In the genomic region with DNA sequence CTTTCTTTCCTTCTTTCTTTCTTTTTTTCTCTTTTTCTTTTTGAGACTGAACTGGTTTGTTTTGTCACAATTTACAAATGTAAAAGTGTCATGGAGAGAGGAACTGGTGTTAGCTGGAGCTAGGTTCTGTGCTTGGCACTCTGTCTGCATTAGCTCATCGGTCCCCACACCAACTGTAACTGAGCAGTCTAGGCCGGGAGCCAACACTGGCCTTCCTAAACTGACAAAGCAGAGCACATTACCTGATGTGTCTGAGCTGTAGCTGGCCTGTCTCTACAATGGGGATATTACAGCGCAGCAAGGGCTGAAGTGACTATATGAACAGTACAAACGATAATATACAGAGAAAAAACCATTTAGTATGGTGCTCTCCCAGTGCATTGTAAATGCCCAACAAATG, we compare ENCODE assay signal across 17 mouse cellular contexts. TPM values are rescaled to one million over a fixed set of nuclear protein-coding genes. Genes with fewer than 3 reads are reported as not detected.
DNase-seq lines count a peak whose midpoint lies in the region; ATAC-seq and TF ChIP-seq lines count a peak whose summit lies in the region.
"Had no signal": no experiment of that assay in that cellular context is flagged by ENCODE, and none has a peak within 500 bp of the region (broad histone marks: within the 10 kb centered on the region; RNA-seq: fewer than 3 reads in every experiment).

No protein-coding gene starts in this region.

- no peaks in the 10 kb centered on the region for H3K79me2 ChIP-seq in MEL (ENCODE audit: control insufficient read depth, insufficient read depth, low read length, poor library complexity)

- no peak for TF ChIP-seq POLR2A in MEL (IDR thresholded peaks at IDR 0.05; ENCODE audit: control insufficient read depth in 1 of 2, insufficient read depth in 1 of 2, low read depth in 1 of 2, low read length in 2 of 2, poor library complexity in 1 of 2)

- no peak for TF ChIP-seq CTCF in hindbrain, postnatal 0 days (IDR thresholded peaks at IDR 0.05; ENCODE audit: low read depth)
- TF ChIP-seq CTCF in MEL (IDR thresholded peaks at IDR 0.05 in 2 of 3, conservative IDR thresholded peaks at IDR 0.05 in 1 of 3; ENCODE audit: control insufficient read depth in 1 of 3, insufficient read depth in 1 of 3, low read depth in 2 of 3, low read length in 3 of 3, poor library complexity in 1 of 3, severe bottlenecking in 1 of 3): no peak

- peak; percentile 59 for DNase-seq in hindbrain, postnatal 0 days (ENCODE audit: low spot score)
- DNase-seq in MEL (ENCODE audit: low read depth, low spot score) (peak; percentile 28), adipocyte (ENCODE audit: low spot score) (peak; percentile 67)
- peak; percentile 93 for DNase-seq in cerebellum, adult 9-11 months
- no peak for DNase-seq in spleen, postnatal 10 days (ENCODE audit: low spot score in 2 of 2)
- DNase-seq in B cell, adult 2 months: no peak
- DNase-seq: kidney, adult 18-20 months; kidney, postnatal 4 days; lung, postnatal 36 days; midbrain, embryonic 14.5 days; thymus, postnatal 36 days had no signal

- H3K27ac ChIP-seq in hindbrain, postnatal 0 days: no peak overlapping the region
- no peak overlapping the region for H3K27ac ChIP-seq in hindbrain, embryonic 16.5 days (ENCODE audit: low read depth, low read length)
- no peak overlapping the region for H3K27ac ChIP-seq in MEL (ENCODE audit: control insufficient read depth, low read depth, low read length)
- H3K27ac ChIP-seq in forebrain, embryonic 12.5 days: no peak overlapping the region
- H3K27ac ChIP-seq: forebrain, embryonic 15.5 days; heart, embryonic 15.5 days; liver, embryonic 15.5 days had no signal

- H3K36me3 ChIP-seq in hindbrain, postnatal 0 days (ENCODE audit: insufficient read depth, low read length): no peaks in the 10 kb centered on the region
- H3K36me3 ChIP-seq in hindbrain, embryonic 16.5 days (ENCODE audit: control insufficient read depth, insufficient read depth, low read length): no peaks in the 10 kb centered on the region
- no peaks in the 10 kb centered on the region for H3K36me3 ChIP-seq in MEL (ENCODE audit: control insufficient read depth in 1 of 2, insufficient read depth in 2 of 2, low read length in 2 of 2)
- H3K36me3 ChIP-seq in forebrain, embryonic 12.5 days (replicated peaks): no peaks in the 10 kb centered on the region
- H3K36me3 ChIP-seq: heart, embryonic 15.5 days; liver, embryonic 15.5 days had no signal

- H3K4me3 ChIP-seq in hindbrain, postnatal 0 days (ENCODE audit: low read length): no peak overlapping the region
- no peak overlapping the region for H3K4me3 ChIP-seq in hindbrain, embryonic 16.5 days (ENCODE audit: low read length)
- no peak overlapping the region for H3K4me3 ChIP-seq in MEL (ENCODE audit: control insufficient read depth in 1 of 2, insufficient read depth in 1 of 2, low read depth in 2 of 2, low read length in 2 of 2)
- no peak overlapping the region for H3K4me3 ChIP-seq in forebrain, embryonic 12.5 days (replicated peaks)
- H3K4me3 ChIP-seq: forebrain, embryonic 15.5 days; heart, embryonic 15.5 days; liver, embryonic 15.5 days had no signal

- ATAC-seq in hindbrain, postnatal 0 days: no peak
- no peak for ATAC-seq in hindbrain, embryonic 16.5 days
- ATAC-seq in forebrain, embryonic 12.5 days (ENCODE audit: low FRiP score): no peak
- ATAC-seq: CD4-positive, CD25-positive, alpha-beta regulatory T cell, adult 4 months; forebrain, embryonic 15.5 days had no signal

- H3K4me1 ChIP-seq in hindbrain, postnatal 0 days (ENCODE audit: insufficient read depth, low read length): peaks cover 20% of the 10 kb centered on the region
- H3K4me1 ChIP-seq in hindbrain, embryonic 16.5 days (ENCODE audit: control insufficient read depth, insufficient read depth, low read depth, low read length): peaks cover 28% of the 10 kb centered on the region
- no peaks in the 10 kb centered on the region for H3K4me1 ChIP-seq in MEL (ENCODE audit: control insufficient read depth in 1 of 2, insufficient read depth in 2 of 2, low read length in 2 of 2)
- H3K4me1 ChIP-seq in forebrain, embryonic 12.5 days: peaks cover 42% of the 10 kb centered on the region

- H3K9ac ChIP-seq in hindbrain, postnatal 0 days (replicated peaks; ENCODE audit: low read length): no peak overlapping the region
- H3K9ac ChIP-seq in hindbrain, embryonic 16.5 days (ENCODE audit: low read depth, low read length): no peak overlapping the region
- no peak overlapping the region for H3K9ac ChIP-seq in MEL (ENCODE audit: control insufficient read depth, low read depth, low read length, poor library complexity, severe bottlenecking)
- no peak overlapping the region for H3K9ac ChIP-seq in forebrain, embryonic 12.5 days
- H3K9ac ChIP-seq: forebrain, embryonic 15.5 days; heart, embryonic 15.5 days; liver, embryonic 15.5 days had no signal

- no peaks in the 10 kb centered on the region for H3K9me3 ChIP-seq in hindbrain, postnatal 0 days (ENCODE audit: low read length)
- no peaks in the 10 kb centered on the region for H3K9me3 ChIP-seq in hindbrain, embryonic 16.5 days (ENCODE audit: control insufficient read depth, low read length)
- no peaks in the 10 kb centered on the region for H3K9me3 ChIP-seq in MEL (replicated peaks; ENCODE audit: insufficient read depth, low read length)
- no peaks in the 10 kb centered on the region for H3K9me3 ChIP-seq in forebrain, embryonic 12.5 days
- H3K9me3 ChIP-seq: forebrain, embryonic 15.5 days; heart, embryonic 15.5 days; liver, embryonic 15.5 days had no signal

- H3K27me3 ChIP-seq in hindbrain, postnatal 0 days (ENCODE audit: insufficient read depth, low read length): no peaks in the 10 kb centered on the region
- H3K27me3 ChIP-seq in hindbrain, embryonic 16.5 days (replicated peaks; ENCODE audit: control insufficient read depth, insufficient read depth, low read length): no peaks in the 10 kb centered on the region
- H3K27me3 ChIP-seq in MEL (ENCODE audit: control insufficient read depth in 1 of 2, insufficient read depth in 2 of 2, low read length in 2 of 2): peaks cover 0 to 4% of the 10 kb centered on the region in 2 experiments; a peak in 1 of 4 replicates
- peaks cover 46% of the 10 kb centered on the region for H3K27me3 ChIP-seq in forebrain, embryonic 12.5 days

- no peak overlapping the region for H3K4me2 ChIP-seq in hindbrain, postnatal 0 days (ENCODE audit: low read depth, low read length)
- H3K4me2 ChIP-seq in hindbrain, embryonic 16.5 days (ENCODE audit: low read length): no peak overlapping the region
- H3K4me2 ChIP-seq in forebrain, embryonic 12.5 days: no peak overlapping the region
- H3K4me2 ChIP-seq: forebrain, embryonic 15.5 days; heart, embryonic 15.5 days; liver, embryonic 15.5 days had no signal

- WGBS in hindbrain, postnatal 0 days: 60% methylated on average over 4 of the region's 4 CpGs
- WGBS in hindbrain, embryonic 16.5 days: 65% methylated on average over 4 of the region's 4 CpGs
- WGBS in forebrain, embryonic 12.5 days: 82% methylated on average over 4 of the region's 4 CpGs

- TF ChIP-seq RAD21 in MEL (IDR thresholded peaks at IDR 0.05; ENCODE audit: low read depth, low read length): no peak

- no peak for TF ChIP-seq EP300 in MEL (IDR thresholded peaks at IDR 0.05; ENCODE audit: low read depth in 1 of 2, low read length in 2 of 2)

TF ChIP-seq in MEL, 35 proteins besides CTCF, POLR2A, EP300 and RAD21 (continues in another document):
- TF ChIP-seq MAZ (IDR thresholded peaks at IDR 0.05; ENCODE audit: low read depth, low read length) (no peak), RCOR1 (IDR thresholded peaks at IDR 0.05; ENCODE audit: low read depth, low read length) (no peak), ETS1 (IDR thresholded peaks at IDR 0.05; ENCODE audit: low read depth, low read length) (no peak), CHD1 (IDR thresholded peaks at IDR 0.05; ENCODE audit: low read depth, low read length) (no peak), ZMIZ1 (IDR thresholded peaks at IDR 0.05; ENCODE audit: low read depth, low read length) (no peak), GATA1 (IDR thresholded peaks at IDR 0.05; ENCODE audit: low read depth, low read length) (no peak)

RNA-seq across cellular contexts. Expression of a gene that starts 2.1 kb away (rescaled TPM):
- total RNA-seq in hindbrain, postnatal 0 days (2014; rRNA removed): 124 and 126 TPM in 2 replicates
- polyA plus RNA-seq in hindbrain, postnatal 0 days (2015; fragmentation: Nextera tagmentation; extraction: Ambion mirVana): 28.3 and 29.4 TPM in 2 replicates
- 31.8 and 32.3 TPM in 2 replicates for polyA plus RNA-seq in hindbrain, embryonic 16.5 days (2015; fragmentation: Nextera tagmentation; extraction: Ambion mirVana)
- not detected in 2 replicates for total RNA-seq in MEL (2012; rRNA removed)
- polyA plus RNA-seq in MEL (2012; ENCODE audit: insufficient read depth in 1 of 2, insufficient read length in 2 of 2, low read depth in 1 of 2, low replicate concordance in 2 of 2, missing spikeins in 1 of 2): not detected
- 9.0 and 9.4 TPM in 2 replicates for polyA plus RNA-seq in forebrain, embryonic 12.5 days (2016; fragmentation: Nextera tagmentation; extraction: Ambion mirVana)
- polyA plus RNA-seq: CD4-positive, CD25-positive, alpha-beta regulatory T cell, adult 4 months had no signal

RNA-seq across cellular contexts. Expression of a gene that starts 12.5 kb away (rescaled TPM):
- 5.7 and 6.5 TPM in 2 replicates for total RNA-seq in hindbrain, postnatal 0 days (2014; rRNA removed)
- 5.9 and 6.1 TPM in 2 replicates for polyA plus RNA-seq in hindbrain, postnatal 0 days (2015; fragmentation: Nextera tagmentation; extraction: Ambion mirVana)
- 6.9 and 7.7 TPM in 2 replicates for polyA plus RNA-seq in hindbrain, embryonic 16.5 days (2015; fragmentation: Nextera tagmentation; extraction: Ambion mirVana)
- total RNA-seq in MEL (2012; rRNA removed): 12.5 and 12.6 TPM in 2 replicates
- 10 to 100 TPM in 1 of 2 experiments, not detected in 1; 47.9 TPM for polyA plus RNA-seq in MEL (2012; ENCODE audit: insufficient read depth in 1 of 2, insufficient read length in 2 of 2, low read depth in 1 of 2, low replicate concordance in 2 of 2, missing spikeins in 1 of 2)
- polyA plus RNA-seq in forebrain, embryonic 12.5 days (2016; fragmentation: Nextera tagmentation; extraction: Ambion mirVana): 10.2 and 11.4 TPM in 2 replicates

RNA-seq across cellular contexts. Expression of a gene that starts 24.3 kb away (rescaled TPM):
- 37.7 and 44.1 TPM in 2 replicates for total RNA-seq in hindbrain, postnatal 0 days (2014; rRNA removed)
- 31.8 and 32.8 TPM in 2 replicates for polyA plus RNA-seq in hindbrain, postnatal 0 days (2015; fragmentation: Nextera tagmentation; extraction: Ambion mirVana)
- polyA plus RNA-seq in hindbrain, embryonic 16.5 days (2015; fragmentation: Nextera tagmentation; extraction: Ambion mirVana): 34.4 and 36.1 TPM in 2 replicates
- 8.7 and 9.0 TPM in 2 replicates for total RNA-seq in MEL (2012; rRNA removed)
- polyA plus RNA-seq in MEL (2012; ENCODE audit: insufficient read depth in 1 of 2, insufficient read length in 2 of 2, low read depth in 1 of 2, low replicate concordance in 2 of 2, missing spikeins in 1 of 2): 10 to 100 TPM in 1 of 2 experiments, not detected in 1; 13.2 TPM
- 32.0 and 33.0 TPM in 2 replicates for polyA plus RNA-seq in forebrain, embryonic 12.5 days (2016; fragmentation: Nextera tagmentation; extraction: Ambion mirVana)

RNA-seq across cellular contexts. Expression of a gene that starts 26.7 kb away (rescaled TPM):
- total RNA-seq in hindbrain, postnatal 0 days (2014; rRNA removed): 10.7 and 10.9 TPM in 2 replicates
- 8.1 and 8.4 TPM in 2 replicates for polyA plus RNA-seq in hindbrain, postnatal 0 days (2015; fragmentation: Nextera tagmentation; extraction: Ambion mirVana)
- 18.4 and 20.5 TPM in 2 replicates for polyA plus RNA-seq in hindbrain, embryonic 16.5 days (2015; fragmentation: Nextera tagmentation; extraction: Ambion mirVana)
- total RNA-seq in MEL (2012; rRNA removed): 0.42 TPM in 2 replicates
- polyA plus RNA-seq in MEL (2012; ENCODE audit: insufficient read depth in 1 of 2, insufficient read length in 2 of 2, low read depth in 1 of 2, low replicate concordance in 2 of 2, missing spikeins in 1 of 2): 1 to 10 TPM in 1 of 2 experiments, not detected in 1; 3.2 TPM
- polyA plus RNA-seq in forebrain, embryonic 12.5 days (2016; fragmentation: Nextera tagmentation; extraction: Ambion mirVana): 26.3 and 28.1 TPM in 2 replicates

Comparison
In these comparisons a context has a peak if more than half of its experiments do, and no peak if none do; other contexts are left out.
1. DNase-seq: peak in hindbrain, postnatal 0 days (single experiment), MEL (single experiment), adipocyte (single experiment) and cerebellum, adult 9-11 months (single experiment); none in spleen, postnatal 10 days (0 of 2) and B cell, adult 2 months (0 of 2).